Mouse (Mus musculus) embryonic facial prominence, embryonic 15.5 days (tissue): ENCODE measurements around the gene Il5. TPM values are rescaled to one million over a fixed set of nuclear protein-coding genes. Genes with fewer than 3 reads are reported as not detected.

Source experiments
- ATAC-seq: fragments of 200-750 bp; cut with Nextera tagmentation; 2 replicates; pipeline ENCODE4 v1.8.0; 2017; ENCODE audit warnings: low read depth, moderate TSS enrichment; ENCODE audit not compliant: insufficient number of reproducible peaks, low FRiP score, low TSS enrichment
- H3K27ac ChIP-seq: fragments of 300-500 bp; sonication (generic); replicated peaks from 2 replicates; pipeline ENCODE4 v1.5.1; 2015; ENCODE audit warnings: mild to moderate bottlenecking, inconsistent platforms
- H3K27me3 ChIP-seq: fragments of 300-500 bp; sonication (generic); 2 replicates; pipeline ENCODE4 v1.6.1; 2015; ENCODE audit warnings: inconsistent platforms
- H3K36me3 ChIP-seq: fragments of 300-500 bp; sonication (generic); 2 replicates; pipeline ENCODE4 v1.6.1; 2015; ENCODE audit warnings: mild to moderate bottlenecking, inconsistent platforms
- H3K4me1 ChIP-seq: fragments of 300-500 bp; sonication (generic); 2 replicates; pipeline ENCODE4 v1.6.1; 2015; ENCODE audit warnings: inconsistent platforms
- H3K4me2 ChIP-seq: fragments of 300-500 bp; sonication (generic); replicated peaks from 2 replicates; pipeline ENCODE4 v1.6.1; 2015; ENCODE audit warnings: mild to moderate bottlenecking, inconsistent platforms
- H3K4me3 ChIP-seq: fragments of 300-500 bp; sonication (generic); replicated peaks from 2 replicates; pipeline ENCODE4 v1.5.1; 2015; ENCODE audit warnings: mild to moderate bottlenecking, inconsistent platforms
- H3K9ac ChIP-seq: fragments of 300-500 bp; sonication (generic); 2 replicates; pipeline ENCODE4 v1.6.1; 2015; ENCODE audit warnings: inconsistent platforms
- H3K9me3 ChIP-seq: fragments of 300-500 bp; sonication (generic); replicated peaks from 2 replicates; pipeline ENCODE4 v1.6.1; 2016; ENCODE audit warnings: inconsistent platforms
- WGBS: fragments of 180-500 bp; shearing (Covaris S2); methylation state at CpG from one replicate; pipeline ENCODE4 v1.1.7; 2015; 5-methylcytosine and 5-hydroxymethylcytosine counted together
- polyA plus RNA-seq: library from polyadenylated mRNA; unstranded; fragments of >200 nt; fragmentation: Nextera tagmentation; extraction: Ambion mirVana; gene quantifications from 2 replicates; pipeline ENCODE4 v1.2.1, GENCODE M21; 2015

The Il5 gene
- polyA plus RNA-seq = not detected in 2 replicates

- Histone ChIP-seq H3K4me1 (no peaks in the 10 kb centered on the region), H3K4me3 (no peak within 1 kb of the TSS), H3K4me2 (no peak within 1 kb of the TSS), H3K9ac (no peak within 1 kb of the TSS), H3K27ac (no peak within 1 kb of the TSS), H3K9me3 (no peaks in the 10 kb centered on the region), H3K27me3 (no peaks in the 10 kb centered on the region), H3K36me3 (no peaks in the 10 kb centered on the region)
- WGBS = 76% methylated on average over 6 of the region's 6 CpGs
- ATAC-seq = no peak
Measured at GRCm38 (mm10) chr11:53720715-53721114, at the start of gene Il5. Gene Il5, plus strand, starts transcription at chr11:53720794.

- no peak overlapping the region for H3K27ac ChIP-seq
- 89% methylated on average over 4 of the region's 4 CpGs for WGBS
- no peak overlapping the region for H3K4me3 ChIP-seq
- no peaks in the 10 kb centered on the region for H3K4me1 ChIP-seq
- no peak overlapping the region for H3K4me2 ChIP-seq
- H3K27me3 ChIP-seq = no peaks in the 10 kb centered on the region
- peaks cover 48% of the 10 kb centered on the region for H3K36me3 ChIP-seq
- no peak for ATAC-seq
- H3K9me3 ChIP-seq = no peaks in the 10 kb centered on the region
- no peak overlapping the region for H3K9ac ChIP-seq
Measured at GRCm38 (mm10) chr11:53671414-53671813, 49.2 kb upstream of the Il5 start.

DNA sequence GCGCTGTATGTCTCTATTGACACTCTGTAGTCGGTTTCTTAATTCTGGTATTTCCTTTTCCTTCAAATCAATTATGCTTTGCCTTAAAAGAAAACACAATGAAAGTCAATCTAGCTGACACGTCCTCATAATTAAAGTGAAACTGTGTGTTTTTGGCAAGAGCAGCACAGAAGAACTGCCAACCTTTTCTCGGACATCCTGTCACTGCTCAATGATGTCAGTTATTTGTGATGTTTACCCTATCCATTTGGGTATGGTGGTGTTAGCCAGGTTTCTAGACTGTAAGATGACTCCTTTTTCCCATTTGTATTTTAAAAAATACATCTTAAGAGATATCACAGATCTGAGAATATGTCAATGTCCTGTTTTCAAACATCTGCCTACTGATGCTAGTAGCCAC is 40.5 kb upstream of the Il5 start:
- H3K27me3 ChIP-seq = no peaks in the 10 kb centered on the region
- H3K27ac ChIP-seq = no peak overlapping the region
- no peak overlapping the region for H3K4me2 ChIP-seq
- no peak overlapping the region for H3K4me3 ChIP-seq
- H3K9ac ChIP-seq = no peak overlapping the region
- H3K4me1 ChIP-seq = no peaks in the 10 kb centered on the region
- ATAC-seq = no peak
- 87% methylated on average over 4 of the region's 4 CpGs for WGBS
- H3K9me3 ChIP-seq = no peaks in the 10 kb centered on the region
- peaks cover 39% of the 10 kb centered on the region for H3K36me3 ChIP-seq

DNA sequence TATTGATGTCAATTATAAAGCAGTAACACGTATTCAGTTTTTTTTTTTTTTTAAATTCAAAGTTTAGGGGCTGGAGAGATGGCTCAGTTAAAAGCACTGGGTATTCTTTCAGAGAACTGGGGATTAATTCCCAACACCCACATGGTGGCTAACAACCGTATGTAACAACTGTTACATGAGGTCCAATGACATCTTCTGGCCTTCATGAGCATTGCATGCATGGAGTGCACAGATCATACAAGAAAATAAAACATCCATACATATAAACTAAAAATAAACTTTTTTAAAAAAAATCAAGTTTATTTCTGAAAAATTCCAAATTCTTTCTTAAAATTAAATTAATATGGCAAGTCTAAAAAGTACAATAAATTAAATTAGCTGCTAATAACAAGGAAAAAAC is 38.9 kb upstream of the Il5 start:
- H3K36me3 ChIP-seq = peaks cover 37% of the 10 kb centered on the region
- no peak overlapping the region for H3K27ac ChIP-seq
- H3K9ac ChIP-seq = no peak overlapping the region
- no peaks in the 10 kb centered on the region for H3K4me1 ChIP-seq
- no peak for ATAC-seq
- no peak overlapping the region for H3K4me2 ChIP-seq
- WGBS = 88% methylated on average over 2 of the region's 2 CpGs
- H3K27me3 ChIP-seq = no peaks in the 10 kb centered on the region
- H3K9me3 ChIP-seq = no peaks in the 10 kb centered on the region
- H3K4me3 ChIP-seq = no peak overlapping the region

DNA sequence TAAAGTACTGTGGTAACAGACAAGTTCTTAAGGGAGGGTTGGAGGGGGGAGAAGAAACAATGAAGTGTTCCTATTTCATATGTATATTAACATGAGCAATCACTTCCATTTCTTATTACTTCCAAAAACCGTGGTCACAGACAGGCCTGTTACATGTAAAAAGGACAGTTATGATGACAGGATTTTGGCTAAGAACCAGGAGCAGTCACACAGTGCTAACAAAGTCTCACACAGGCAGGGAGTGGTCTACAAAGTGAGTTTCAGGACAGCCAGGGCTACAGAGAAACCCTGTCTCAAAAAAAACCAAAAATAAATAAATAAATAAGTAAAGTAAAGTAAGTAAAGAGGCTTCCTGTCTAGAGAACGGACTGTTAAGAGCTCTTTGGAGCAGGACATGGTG is 38.4 kb upstream of the Il5 start:
- ATAC-seq = no peak
- 74% methylated on average over 2 of the region's 2 CpGs for WGBS

DNA sequence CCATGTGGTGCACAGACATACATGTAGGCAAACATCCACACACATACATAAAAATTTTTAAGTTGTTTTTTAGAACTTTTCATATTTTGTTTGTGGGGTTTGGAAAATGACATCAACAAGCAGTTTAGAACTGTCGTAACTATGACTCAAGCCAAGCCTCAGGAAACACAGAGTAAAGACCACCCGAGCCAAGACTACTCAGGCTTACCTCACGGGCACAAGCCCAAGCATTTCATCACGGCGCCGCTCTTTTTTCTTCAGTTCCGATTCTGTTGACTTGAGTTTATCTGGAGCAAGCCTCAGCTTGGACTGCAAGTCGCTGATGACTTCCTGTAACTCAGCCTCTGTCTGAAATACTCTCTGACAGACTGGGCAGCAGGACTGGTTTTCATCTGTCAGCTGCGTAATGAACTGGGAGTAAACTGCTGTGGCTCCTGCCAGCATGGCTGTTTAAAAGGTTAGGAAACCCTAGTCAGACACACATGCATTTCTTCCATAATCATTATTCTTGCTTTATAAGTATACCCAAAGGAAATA is 37.5 kb upstream of the Il5 start:
- WGBS = 83% methylated on average over 9 of the region's 9 CpGs
- H3K4me3 ChIP-seq = no peak overlapping the region
- H3K4me2 ChIP-seq = no peak overlapping the region
- ATAC-seq = no peak
- no peaks in the 10 kb centered on the region for H3K27me3 ChIP-seq
- no peak overlapping the region for H3K27ac ChIP-seq
- no peak overlapping the region for H3K9ac ChIP-seq
- H3K4me1 ChIP-seq = no peaks in the 10 kb centered on the region
- H3K9me3 ChIP-seq = no peaks in the 10 kb centered on the region
- peaks cover 31% of the 10 kb centered on the region for H3K36me3 ChIP-seq

More for the DNA sequence above, 38.4 kb upstream of the Il5 start:
- Histone ChIP-seq H3K9me3 (no peaks in the 10 kb centered on the region), H3K4me1 (no peaks in the 10 kb centered on the region), H3K36me3 (peaks cover 36% of the 10 kb centered on the region), H3K9ac (no peak overlapping the region), H3K4me3 (no peak overlapping the region), H3K27me3 (no peaks in the 10 kb centered on the region), H3K27ac (no peak overlapping the region), H3K4me2 (no peak overlapping the region)

DNA sequence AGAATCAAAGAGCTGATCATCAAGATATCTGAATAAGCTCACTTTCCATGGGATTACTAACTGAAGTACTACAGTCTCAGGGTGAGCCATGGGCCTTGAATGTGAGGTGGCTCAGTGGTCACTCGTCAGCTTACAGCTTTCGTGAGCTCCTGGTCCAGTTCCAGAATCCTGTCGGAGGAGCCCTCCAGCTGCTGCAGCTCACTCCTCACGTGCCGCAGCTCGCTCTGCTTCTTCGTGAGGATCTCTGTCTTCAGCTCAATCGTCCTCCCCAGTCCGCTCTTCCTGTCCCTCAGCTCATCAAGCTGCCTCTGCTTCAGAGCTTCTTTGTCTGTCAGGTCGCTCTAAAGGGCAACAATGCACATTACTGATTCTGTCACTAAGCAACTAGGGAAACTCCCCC is 28.6 kb upstream of the Il5 start:
- ATAC-seq = no peak
- H3K27ac ChIP-seq = no peak overlapping the region
- 56% methylated on average over 10 of the region's 10 CpGs for WGBS

GRCm38 (mm10) chr11:53698521-53698920 is 22.1 kb upstream of the Il5 start:
- Histone ChIP-seq H3K36me3 (peaks cover 58% of the 10 kb centered on the region), H3K4me3 (no peak overlapping the region)
- 89% methylated on average over 2 of the region's 2 CpGs for WGBS

More for the DNA sequence above, 28.6 kb upstream of the Il5 start:
- Histone ChIP-seq H3K27me3 (no peaks in the 10 kb centered on the region), H3K9ac (no peak overlapping the region), H3K4me1 (no peaks in the 10 kb centered on the region), H3K9me3 (no peaks in the 10 kb centered on the region), H3K4me3 (no peak overlapping the region), H3K36me3 (peaks cover 30% of the 10 kb centered on the region), H3K4me2 (no peak overlapping the region)

GRCm38 (mm10) chr11:53699351-53699750 is 21.2 kb upstream of the Il5 start:
- no peaks in the 10 kb centered on the region for H3K27me3 ChIP-seq
- H3K9me3 ChIP-seq = no peaks in the 10 kb centered on the region
- no peak overlapping the region for H3K9ac ChIP-seq
- no peaks in the 10 kb centered on the region for H3K4me1 ChIP-seq
- H3K4me2 ChIP-seq = no peak overlapping the region
- H3K4me3 ChIP-seq = no peak overlapping the region
- 87% methylated on average over 4 of the region's 4 CpGs for WGBS
- peaks cover 58% of the 10 kb centered on the region for H3K36me3 ChIP-seq
- no peak overlapping the region for H3K27ac ChIP-seq
- ATAC-seq = no peak

More at GRCm38 (mm10) chr11:53698521-53698920, 22.1 kb upstream of the Il5 start:
- Histone ChIP-seq H3K4me2 (no peak overlapping the region), H3K9ac (no peak overlapping the region), H3K4me1 (no peaks in the 10 kb centered on the region), H3K27me3 (no peaks in the 10 kb centered on the region), H3K27ac (no peak overlapping the region), H3K9me3 (no peaks in the 10 kb centered on the region)
- no peak for ATAC-seq

GRCm38 (mm10) chr11:53706236-53706933 is 14.2 kb upstream of the Il5 start:
- Histone ChIP-seq H3K4me3 (peak overlapping the region; percentile 88), H3K4me2 (peak overlapping the region; percentile 89), H3K27ac (peak overlapping the region; percentile 89), H3K4me1 (0 out of 2 replicates have a peak, but pooled peaks cover 3% of the 10 kb centered on the region), H3K9me3 (no peaks in the 10 kb centered on the region), H3K36me3 (peaks cover 4% of the 10 kb centered on the region), H3K27me3 (no peaks in the 10 kb centered on the region), H3K9ac (peak overlapping the region; percentile 70)
- 6% methylated on average over 29 of the region's 29 CpGs for WGBS
- ATAC-seq = peak; percentile 74

DNA sequence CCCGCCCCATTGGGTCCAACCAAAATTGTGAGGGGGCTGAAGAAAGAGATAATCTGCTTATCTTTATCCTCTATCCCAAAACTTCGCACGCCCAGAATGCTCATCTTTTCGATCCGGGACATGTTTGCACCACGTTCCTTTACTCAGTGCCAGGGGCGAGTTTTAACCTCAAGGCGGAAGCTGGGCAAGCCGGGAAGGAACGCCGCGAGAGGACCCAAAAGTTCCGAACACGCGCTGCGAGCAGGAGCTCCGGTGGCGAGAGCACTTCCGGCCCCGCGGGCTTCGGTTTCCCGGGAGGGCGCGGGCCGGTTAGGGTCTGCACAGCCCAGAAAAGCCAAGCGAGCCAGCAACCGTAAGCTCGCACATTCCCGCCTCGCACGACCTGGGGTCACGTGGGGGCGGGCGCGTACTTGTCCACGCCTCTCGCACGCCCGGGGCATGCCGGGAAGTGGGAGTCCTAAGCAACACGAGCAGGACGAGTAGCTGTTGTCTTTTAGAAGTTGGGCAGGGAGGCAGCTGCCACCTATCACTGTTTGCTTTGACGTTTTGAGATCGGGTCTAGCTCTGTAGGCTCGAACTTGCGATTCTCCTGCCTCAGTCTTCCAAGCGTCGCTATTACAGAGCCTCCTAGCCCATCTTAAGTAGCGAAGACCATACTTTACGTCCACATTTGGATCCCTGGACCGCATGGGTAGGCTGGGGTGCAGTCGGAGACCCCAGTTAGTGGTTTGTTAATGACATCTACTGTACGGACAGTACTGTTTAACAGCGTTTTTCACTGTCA is 13.5 kb upstream of the Il5 start, which contains the start of gene Rad50:
Rad50 (minus strand) TSS at position 386 of the 784 bp plus-strand sequence.
- Histone ChIP-seq H3K4me2 (peak within 1 kb of the TSS; percentile 89), H3K9ac (peak within 1 kb of the TSS; percentile 70), H3K36me3 (no peaks in the 10 kb centered on the region; the same call in none of the 2 replicates), H3K27me3 (no peaks in the 10 kb centered on the region), H3K27ac (peak within 1 kb of the TSS; percentile 89), H3K9me3 (no peaks in the 10 kb centered on the region), H3K4me3 (peak within 1 kb of the TSS; percentile 88), H3K4me1 (0 out of 2 replicates have a peak, but pooled peaks cover 3% of the 10 kb centered on the region)
- ATAC-seq = peak; percentile 98
- WGBS = 3% methylated on average over 55 of the region's 55 CpGs
